Mouse (Mus musculus): ENCODE results near the gene Ing3. TPM values are rescaled to one million over a fixed set of nuclear protein-coding genes. Genes with fewer than 3 reads are reported as not detected.

The Ing3 gene
- total and polyA plus RNA-seq, 3 experiments = 12.5 to 27.0 (median 15.2) TPM

GRCm38 (mm10) chr6:21988296-21988695 is 38.9 kb downstream of the Ing3 start:
- ATAC-seq (ENCODE audit: extremely low read depth, insufficient number of reproducible peaks, low FRiP score, poor library complexity, severe bottlenecking) = no peak
- Histone ChIP-seq H3K27me3 (ENCODE audit: insufficient read depth, low read length) (peaks cover 16% of the 10 kb centered on the region), H3K36me3 (replicated peaks) (no peaks in the 10 kb centered on the region), H3K9me3 (replicated peaks) (no peaks in the 10 kb centered on the region), H3K4me1 (ENCODE audit: insufficient read depth, low read depth, low read length) (no peaks in the 10 kb centered on the region), H3K4me3 (ENCODE audit: low read depth, low read length) (no peak overlapping the region)
- TF ChIP-seq CTCF (IDR thresholded peaks at IDR 0.05; ENCODE audit: low read depth, low read length) = no peak
- no peak for TF ChIP-seq POLR2AphosphoS5 (IDR thresholded peaks at IDR 0.05; ENCODE audit: insufficient replicate concordance, low read depth, low read length)
- no peak for TF ChIP-seq GATA1 (IDR thresholded peaks at IDR 0.05; ENCODE audit: borderline replicate concordance, low read length)
- TF ChIP-seq GATA2 (IDR thresholded peaks at IDR 0.05; ENCODE audit: borderline replicate concordance, low read depth, low read length) = no peak
- no peak for TF ChIP-seq TAL1 (conservative IDR thresholded peaks at IDR 0.05; ENCODE audit: low read depth, low read length)
- no peak for DNase-seq (ENCODE audit: low spot score)

- Histone ChIP-seq H3K36me3 (replicated peaks) (no peaks in the 10 kb centered on the region), H3K4me3 (ENCODE audit: low read depth, low read length) (no peak overlapping the region), H3K27me3 (ENCODE audit: insufficient read depth, low read length) (peaks cover 13% of the 10 kb centered on the region), H3K9me3 (replicated peaks) (no peaks in the 10 kb centered on the region), H3K4me1 (ENCODE audit: insufficient read depth, low read depth, low read length) (no peaks in the 10 kb centered on the region)
- ATAC-seq (ENCODE audit: extremely low read depth, insufficient number of reproducible peaks, low FRiP score, poor library complexity, severe bottlenecking) (no peak), DNase-seq (ENCODE audit: low spot score) (no peak)
- TF ChIP-seq CTCF (IDR thresholded peaks at IDR 0.05; ENCODE audit: low read depth, low read length) (no peak), TAL1 (conservative IDR thresholded peaks at IDR 0.05; ENCODE audit: low read depth, low read length) (no peak), POLR2AphosphoS5 (IDR thresholded peaks at IDR 0.05; ENCODE audit: insufficient replicate concordance, low read depth, low read length) (no peak), GATA1 (IDR thresholded peaks at IDR 0.05; ENCODE audit: borderline replicate concordance, low read length) (no peak), GATA2 (IDR thresholded peaks at IDR 0.05; ENCODE audit: borderline replicate concordance, low read depth, low read length) (no peak)
Measured at GRCm38 (mm10) chr6:21989081-21989480, 39.7 kb downstream of the Ing3 start.

- H3K27me3 ChIP-seq (ENCODE audit: insufficient read depth, low read length) = peaks cover 13% of the 10 kb centered on the region
- DNase-seq (ENCODE audit: low spot score) = no peak
- no peaks in the 10 kb centered on the region for H3K4me1 ChIP-seq (ENCODE audit: insufficient read depth, low read depth, low read length)
- no peak overlapping the region for H3K4me3 ChIP-seq (ENCODE audit: low read depth, low read length)
- H3K9me3 ChIP-seq (replicated peaks) = no peaks in the 10 kb centered on the region
- TF ChIP-seq TAL1 (conservative IDR thresholded peaks at IDR 0.05; ENCODE audit: low read depth, low read length) = no peak
- TF ChIP-seq CTCF (IDR thresholded peaks at IDR 0.05; ENCODE audit: low read depth, low read length) = no peak
- TF ChIP-seq POLR2AphosphoS5 (IDR thresholded peaks at IDR 0.05; ENCODE audit: insufficient replicate concordance, low read depth, low read length) = no peak
- no peak for TF ChIP-seq GATA1 (IDR thresholded peaks at IDR 0.05; ENCODE audit: borderline replicate concordance, low read length)
- TF ChIP-seq GATA2 (IDR thresholded peaks at IDR 0.05; ENCODE audit: borderline replicate concordance, low read depth, low read length) = no peak
- no peak for ATAC-seq (ENCODE audit: extremely low read depth, insufficient number of reproducible peaks, low FRiP score, poor library complexity, severe bottlenecking)
- no peaks in the 10 kb centered on the region for H3K36me3 ChIP-seq (replicated peaks)
Measured at GRCm38 (mm10) chr6:21990181-21991135, 41.1 kb downstream of the Ing3 start.

GRCm38 (mm10) chr6:21991151-21991550 is 41.8 kb downstream of the Ing3 start:
- Histone ChIP-seq H3K9me3 (replicated peaks) (no peaks in the 10 kb centered on the region), H3K27me3 (ENCODE audit: insufficient read depth, low read length) (peaks cover 7% of the 10 kb centered on the region), H3K4me3 (ENCODE audit: low read depth, low read length) (no peak overlapping the region), H3K4me1 (ENCODE audit: insufficient read depth, low read depth, low read length) (no peaks in the 10 kb centered on the region), H3K36me3 (replicated peaks) (no peaks in the 10 kb centered on the region)
- no peak for ATAC-seq (ENCODE audit: extremely low read depth, insufficient number of reproducible peaks, low FRiP score, poor library complexity, severe bottlenecking)
- no peak for DNase-seq (ENCODE audit: low spot score)
- TF ChIP-seq GATA2 (IDR thresholded peaks at IDR 0.05; ENCODE audit: borderline replicate concordance, low read depth, low read length) (no peak), POLR2AphosphoS5 (IDR thresholded peaks at IDR 0.05; ENCODE audit: insufficient replicate concordance, low read depth, low read length) (no peak), TAL1 (conservative IDR thresholded peaks at IDR 0.05; ENCODE audit: low read depth, low read length) (no peak), GATA1 (IDR thresholded peaks at IDR 0.05; ENCODE audit: borderline replicate concordance, low read length) (no peak), CTCF (IDR thresholded peaks at IDR 0.05; ENCODE audit: low read depth, low read length) (no peak)

- ATAC-seq (ENCODE audit: extremely low read depth, insufficient number of reproducible peaks, low FRiP score, poor library complexity, severe bottlenecking) (no peak), DNase-seq (ENCODE audit: low spot score) (no peak)
- H3K9me3 ChIP-seq (replicated peaks) = no peaks in the 10 kb centered on the region
- TF ChIP-seq GATA1 (IDR thresholded peaks at IDR 0.05; ENCODE audit: borderline replicate concordance, low read length) (no peak), GATA2 (IDR thresholded peaks at IDR 0.05; ENCODE audit: borderline replicate concordance, low read depth, low read length) (no peak), CTCF (IDR thresholded peaks at IDR 0.05; ENCODE audit: low read depth, low read length) (no peak), TAL1 (conservative IDR thresholded peaks at IDR 0.05; ENCODE audit: low read depth, low read length) (no peak), POLR2AphosphoS5 (IDR thresholded peaks at IDR 0.05; ENCODE audit: insufficient replicate concordance, low read depth, low read length) (no peak)
- no peaks in the 10 kb centered on the region for H3K36me3 ChIP-seq (replicated peaks)
- no peak overlapping the region for H3K4me3 ChIP-seq (ENCODE audit: low read depth, low read length)
- H3K4me1 ChIP-seq (ENCODE audit: insufficient read depth, low read depth, low read length) = no peaks in the 10 kb centered on the region
- no peaks in the 10 kb centered on the region for H3K27me3 ChIP-seq (ENCODE audit: insufficient read depth, low read length)
Measured at GRCm38 (mm10) chr6:21993070-21993469, 43.7 kb downstream of the Ing3 start.

GRCm38 (mm10) chr6:21998131-21998530 is 48.8 kb downstream of the Ing3 start:
- no peak overlapping the region for H3K4me3 ChIP-seq (ENCODE audit: low read depth, low read length)
- TF ChIP-seq GATA1 (IDR thresholded peaks at IDR 0.05; ENCODE audit: borderline replicate concordance, low read length) = no peak
- TF ChIP-seq POLR2AphosphoS5 (IDR thresholded peaks at IDR 0.05; ENCODE audit: insufficient replicate concordance, low read depth, low read length) = no peak
- TF ChIP-seq GATA2 (IDR thresholded peaks at IDR 0.05; ENCODE audit: borderline replicate concordance, low read depth, low read length) = no peak
- TF ChIP-seq CTCF (IDR thresholded peaks at IDR 0.05; ENCODE audit: low read depth, low read length) = no peak
- no peak for TF ChIP-seq TAL1 (conservative IDR thresholded peaks at IDR 0.05; ENCODE audit: low read depth, low read length)
- H3K4me1 ChIP-seq (ENCODE audit: insufficient read depth, low read depth, low read length) = no peaks in the 10 kb centered on the region
- no peaks in the 10 kb centered on the region for H3K27me3 ChIP-seq (ENCODE audit: insufficient read depth, low read length)
- no peak for ATAC-seq (ENCODE audit: extremely low read depth, insufficient number of reproducible peaks, low FRiP score, poor library complexity, severe bottlenecking)
- H3K9me3 ChIP-seq (replicated peaks) = no peaks in the 10 kb centered on the region
- no peaks in the 10 kb centered on the region for H3K36me3 ChIP-seq (replicated peaks)
- no peak for DNase-seq (ENCODE audit: low spot score)

All from G1E (cell line).